Mouse (Mus musculus) small intestine, adult 2 months (tissue): ENCODE measurements around the gene Atp8a1. TPM values are rescaled to one million over a fixed set of nuclear protein-coding genes. Genes with fewer than 3 reads are reported as not detected.

Source experiments
- H3K27ac ChIP-seq: fragments of 200-500 bp; 2 replicates; pipeline ENCODE4 v1.5.1; 2012; ENCODE audit warnings: low read depth, low read length, control low read depth, inconsistent platforms; ENCODE audit not compliant: insufficient read depth
- H3K27me3 ChIP-seq: fragments of 200-500 bp; 2 replicates; pipeline ENCODE4 v1.6.1; 2012; ENCODE audit warnings: mild to moderate bottlenecking, moderate library complexity, low read length, inconsistent platforms; ENCODE audit not compliant: control insufficient read depth, insufficient read depth
- H3K36me3 ChIP-seq: fragments of 200-500 bp; 2 replicates; pipeline ENCODE4 v1.6.1; 2012; ENCODE audit warnings: mild to moderate bottlenecking, low read length, control low read depth, inconsistent platforms; ENCODE audit not compliant: control insufficient read depth, insufficient read depth
- H3K4me1 ChIP-seq: fragments of 200-500 bp; 2 replicates; pipeline ENCODE4 v1.6.1; 2012; ENCODE audit warnings: low read length, inconsistent platforms, mixed read lengths; ENCODE audit not compliant: control insufficient read depth, insufficient read depth, insufficient read length
- H3K4me3 ChIP-seq: fragments of 200-500 bp; 2 replicates; pipeline ENCODE4 v1.5.1; 2012; ENCODE audit warnings: low read depth, mild to moderate bottlenecking, control low read depth, inconsistent platforms, low read length, moderate library complexity
- CTCF ChIP-seq: fragments of 200-500 bp; IDR thresholded peaks from 2 replicates; pipeline ENCODE4 v1.5.1; 2012; ENCODE audit warnings: low read depth, mild to moderate bottlenecking, control low read depth, inconsistent platforms, low read length, moderate library complexity, mixed read lengths; ENCODE audit not compliant: insufficient replicate concordance, insufficient read length; ENCODE audit errors: extremely low read depth
- POLR2A ChIP-seq: fragments of 200-500 bp; IDR thresholded peaks from 2 replicates; pipeline ENCODE4 v1.6.1; 2012; ENCODE audit warnings: low read depth, mild to moderate bottlenecking, control low read depth, inconsistent platforms, low read length, moderate library complexity
- WGBS: fragments of 180-500 bp; shearing (Covaris S2); methylation state at CpG from one replicate; pipeline ENCODE4 v1.1.7; 2018; 5-methylcytosine and 5-hydroxymethylcytosine counted together
- polyA plus RNA-seq: library from polyadenylated mRNA; depleted of rRNA; stranded (reverse); fragments of >200 nt; gene quantifications from 2 replicates; pipeline ENCODE4 v1.2.3, GENCODE M21; 2012

Gene Atp8a1
- polyA plus RNA-seq, 1 experiment = 18.6 TPM

DNA sequence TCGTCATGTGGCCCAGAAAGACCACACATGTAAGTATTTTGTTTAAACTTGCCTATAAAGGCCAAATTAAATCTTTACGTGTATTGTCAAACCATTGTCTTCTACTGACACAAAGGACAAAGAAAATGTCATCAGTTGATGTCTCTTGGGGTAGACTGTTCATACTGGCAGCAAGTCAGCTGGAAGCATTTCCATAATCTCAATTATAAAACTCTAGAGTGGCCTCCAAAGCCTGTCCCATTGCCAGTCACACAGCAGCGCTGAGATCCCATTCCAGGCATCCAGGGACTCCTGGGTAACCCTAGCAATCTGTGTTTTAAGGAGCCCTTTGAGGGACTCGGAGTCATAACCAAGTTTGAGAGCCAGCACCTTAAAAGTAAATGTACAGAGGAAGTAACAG is 48.9 kb downstream of the Atp8a1 start:
- WGBS = 85% methylated on average over 4 of the region's 4 CpGs
- H3K36me3 ChIP-seq = no peaks in the 10 kb centered on the region
- no peaks in the 10 kb centered on the region for H3K27me3 ChIP-seq
- no peak overlapping the region for H3K4me3 ChIP-seq
- H3K4me1 ChIP-seq = peaks cover 21% of the 10 kb centered on the region
- H3K27ac ChIP-seq = no peak overlapping the region
- no peak for TF ChIP-seq POLR2A
- no peak for TF ChIP-seq CTCF

DNA sequence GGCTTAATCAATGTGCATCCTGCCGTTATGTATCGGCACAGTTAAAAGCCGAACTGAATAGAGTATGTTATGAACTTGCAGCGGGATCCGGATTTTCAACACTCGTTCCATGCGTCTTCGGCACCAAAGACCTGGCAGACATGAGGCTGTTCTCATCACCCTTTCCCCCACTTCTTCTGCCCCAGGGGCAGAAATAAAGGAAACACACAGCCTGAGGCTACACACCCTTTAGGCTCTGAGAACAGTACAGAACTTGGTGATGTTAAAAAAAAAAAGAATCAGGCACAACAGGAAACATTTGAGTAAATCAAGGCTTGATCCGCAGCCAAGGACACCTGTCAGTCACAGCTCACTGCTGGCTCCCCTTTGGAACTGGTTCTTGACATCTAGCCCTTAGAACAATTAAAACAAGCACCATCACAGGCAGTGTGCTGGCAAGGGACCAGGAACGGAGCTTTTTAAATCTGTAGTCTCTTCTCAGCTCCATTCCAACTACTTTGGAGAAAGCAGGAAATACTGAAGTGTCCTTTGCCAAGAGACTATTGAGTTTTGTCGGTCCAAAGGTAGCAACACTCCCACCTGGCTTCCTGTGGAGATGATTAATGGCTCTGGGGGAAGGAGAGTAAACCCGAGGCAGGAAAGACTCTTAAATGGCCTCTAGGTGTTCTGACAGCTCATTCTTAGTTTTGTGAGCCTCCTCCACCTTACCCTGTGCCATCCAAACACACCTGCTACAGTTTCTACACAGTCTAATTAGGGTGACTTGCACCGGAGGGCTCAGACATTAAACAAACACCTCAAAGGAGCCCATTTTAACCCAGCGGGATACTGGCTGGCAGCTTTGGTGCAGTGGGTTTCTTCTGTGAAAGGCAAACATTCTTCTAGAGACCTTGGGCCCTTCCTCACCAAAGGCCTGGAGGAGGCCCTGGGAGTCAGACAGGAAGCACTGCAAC is 50.0 kb downstream of the Atp8a1 start:
- 24% methylated on average over 14 of the region's 14 CpGs for WGBS
- TF ChIP-seq CTCF (no peak), POLR2A (no peak)
- no peaks in the 10 kb centered on the region for H3K36me3 ChIP-seq
- H3K27me3 ChIP-seq = no peaks in the 10 kb centered on the region
- peaks cover 21% of the 10 kb centered on the region for H3K4me1 ChIP-seq
- no peak overlapping the region for H3K4me3 ChIP-seq
- peak overlapping the region; percentile 75 for H3K27ac ChIP-seq

- 91% methylated on average over 10 of the region's 10 CpGs for WGBS
- H3K36me3 ChIP-seq = no peaks in the 10 kb centered on the region
These were observed 53.0 kb downstream of the Atp8a1 start for GRCm38 (mm10) chr5:67794129-67794800.

GRCm38 (mm10) chr5:67782775-67783174 is 64.5 kb downstream of the Atp8a1 start:
- no peaks in the 10 kb centered on the region for H3K27me3 ChIP-seq
- WGBS = 79% methylated on average over 7 of the region's 7 CpGs
- H3K36me3 ChIP-seq = peaks cover 5% of the 10 kb centered on the region
- TF ChIP-seq POLR2A (no peak), CTCF (no peak)
- no peak overlapping the region for H3K4me3 ChIP-seq
- H3K4me1 ChIP-seq = no peaks in the 10 kb centered on the region
- no peak overlapping the region for H3K27ac ChIP-seq

More at GRCm38 (mm10) chr5:67794129-67794800, 53.0 kb downstream of the Atp8a1 start:
- Histone ChIP-seq H3K27me3 (no peaks in the 10 kb centered on the region), H3K27ac (no peak overlapping the region), H3K4me1 (peaks cover 15% of the 10 kb centered on the region; the same call in 1 of the 2 replicates), H3K4me3 (no peak overlapping the region)
- TF ChIP-seq CTCF (no peak), POLR2A (no peak)

DNA sequence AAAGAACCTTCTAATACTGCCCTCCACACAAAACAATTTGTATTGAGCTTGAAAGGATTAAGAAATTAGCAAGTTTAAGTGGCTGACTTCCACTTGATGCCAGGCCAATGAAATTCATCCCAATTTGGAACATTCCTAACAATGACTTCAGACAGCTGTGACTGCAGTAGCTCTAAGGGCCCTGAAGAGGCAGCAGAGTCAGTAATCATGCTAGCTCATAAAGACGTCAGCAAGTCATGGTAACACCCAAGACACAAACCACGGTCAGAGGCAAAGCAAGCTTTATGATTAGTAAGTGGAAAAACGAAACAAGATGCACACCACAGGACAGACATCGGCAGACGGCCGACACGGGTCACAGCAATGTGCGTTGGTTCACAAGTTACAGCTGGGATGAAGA is 69.2 kb downstream of the Atp8a1 start:
- Histone ChIP-seq H3K27me3 (no peaks in the 10 kb centered on the region), H3K36me3 (peaks cover 12% of the 10 kb centered on the region), H3K4me1 (no peaks in the 10 kb centered on the region), H3K4me3 (no peak overlapping the region), H3K27ac (no peak overlapping the region)
- WGBS = 60% methylated on average over 8 of the region's 8 CpGs
- TF ChIP-seq POLR2A (no peak), CTCF (no peak)

- peaks cover 12% of the 10 kb centered on the region for H3K36me3 ChIP-seq
- no peak for TF ChIP-seq CTCF
- TF ChIP-seq POLR2A = no peak
- no peaks in the 10 kb centered on the region for H3K27me3 ChIP-seq
- no peak overlapping the region for H3K4me3 ChIP-seq
- no peaks in the 10 kb centered on the region for H3K4me1 ChIP-seq
- 77% methylated on average over 2 of the region's 2 CpGs for WGBS
- no peak overlapping the region for H3K27ac ChIP-seq
These were observed 73.0 kb downstream of the Atp8a1 start for GRCm38 (mm10) chr5:67774186-67774585.

DNA sequence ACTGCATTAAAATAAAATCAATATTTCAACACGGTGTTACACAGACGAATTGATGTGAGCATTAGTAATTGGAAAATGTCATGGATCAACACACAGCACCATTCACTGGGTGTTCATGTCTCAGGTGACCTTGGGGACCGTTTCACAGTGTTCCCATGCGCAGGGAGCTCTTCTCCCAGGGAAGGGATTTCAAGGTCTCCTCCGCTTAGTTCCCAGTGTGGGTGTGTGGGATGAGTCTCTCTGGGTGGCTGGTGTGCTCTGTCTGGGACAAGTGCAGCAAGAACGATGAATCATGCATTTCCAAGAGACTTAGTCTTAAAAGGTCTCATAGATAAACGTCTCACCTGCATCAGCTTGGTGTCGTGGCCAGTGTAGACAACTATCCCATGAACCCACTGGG is 78.5 kb downstream of the Atp8a1 start:
- peaks cover 19% of the 10 kb centered on the region for H3K36me3 ChIP-seq
- no peak overlapping the region for H3K27ac ChIP-seq
- no peaks in the 10 kb centered on the region for H3K4me1 ChIP-seq
- H3K27me3 ChIP-seq = no peaks in the 10 kb centered on the region
- 88% methylated on average over 8 of the region's 8 CpGs for WGBS
- TF ChIP-seq POLR2A = no peak
- no peak for TF ChIP-seq CTCF
- H3K4me3 ChIP-seq = no peak overlapping the region
